Mouse (Mus musculus) right cerebral cortex, postnatal 36 days (tissue): ENCODE measurements around the gene Npb.
"Not testable (repeated sequence)": the region's sequence is repeated elsewhere in the genome, so short reads cannot be mapped to it uniquely, and the experiment has no call there.

Source experiments
- DNase-seq, 2 experiments: peaks; one replicate each; pipeline ENCODE4 v3.0.0; 2022; ENCODE audit warnings: low spot score in 2 of 2, mixed read lengths in 1 of 2

Gene Npb

DNA sequence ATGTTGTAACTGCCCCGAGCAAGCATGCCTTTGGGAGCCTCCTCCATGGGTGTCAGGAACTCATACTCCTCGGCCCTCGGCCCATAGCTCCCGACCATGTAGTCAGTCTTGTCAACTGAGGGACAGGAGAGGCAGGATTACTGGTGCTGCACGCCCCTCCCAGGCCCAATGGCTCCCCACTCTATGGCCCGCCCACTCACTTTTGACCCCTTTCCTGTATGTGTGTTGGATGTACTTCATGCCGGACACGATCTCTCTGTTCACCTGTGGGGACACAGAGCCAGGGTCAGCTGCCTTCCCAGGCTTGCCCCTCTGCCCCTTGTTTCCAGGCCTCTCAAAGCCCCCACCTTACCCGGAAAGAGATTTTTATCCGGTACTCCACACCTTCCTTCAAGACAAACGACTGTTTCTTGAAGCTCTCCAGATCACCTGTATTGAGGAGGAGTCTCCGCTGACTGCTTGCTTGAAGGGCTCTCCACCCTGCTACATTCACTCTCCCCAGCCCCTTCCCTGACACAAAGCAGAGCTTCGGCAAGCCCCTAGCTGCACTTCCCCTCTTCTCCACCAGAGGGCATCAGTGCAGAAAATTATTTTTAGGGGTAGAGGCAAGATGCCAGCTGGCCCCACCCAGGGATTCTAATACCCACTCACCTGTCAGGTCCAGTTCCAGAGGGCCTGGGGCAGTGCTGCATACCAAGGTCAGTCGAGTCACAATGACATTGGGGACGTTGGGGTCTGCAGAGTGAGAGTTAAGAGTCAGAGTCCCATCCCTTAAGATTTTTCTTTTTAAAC, 28.8 kb upstream of the Npb start:
- DNase-seq = no peak

DNA sequence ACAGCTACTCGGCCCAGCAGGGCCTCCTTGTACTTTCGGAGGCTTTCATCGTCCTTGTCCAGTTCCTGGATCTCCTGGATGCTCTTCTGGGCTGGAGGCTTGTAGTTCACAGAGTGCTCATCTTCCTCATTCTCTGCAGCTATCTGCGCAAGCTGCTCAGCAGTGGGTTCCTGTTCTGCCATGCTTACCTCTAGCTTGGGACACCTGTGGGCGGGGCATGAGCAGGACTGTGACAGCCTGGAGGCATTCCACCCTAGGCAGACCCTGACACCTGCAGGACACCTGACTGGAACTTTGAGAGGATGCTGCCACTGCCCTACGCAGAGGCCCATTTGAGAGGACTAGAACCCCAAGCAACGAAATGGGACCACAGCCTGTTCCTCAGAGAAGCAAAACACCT, 28.1 kb upstream of the Npb start:
- DNase-seq = peak in 1 of 2 experiments; percentile 4

DNA sequence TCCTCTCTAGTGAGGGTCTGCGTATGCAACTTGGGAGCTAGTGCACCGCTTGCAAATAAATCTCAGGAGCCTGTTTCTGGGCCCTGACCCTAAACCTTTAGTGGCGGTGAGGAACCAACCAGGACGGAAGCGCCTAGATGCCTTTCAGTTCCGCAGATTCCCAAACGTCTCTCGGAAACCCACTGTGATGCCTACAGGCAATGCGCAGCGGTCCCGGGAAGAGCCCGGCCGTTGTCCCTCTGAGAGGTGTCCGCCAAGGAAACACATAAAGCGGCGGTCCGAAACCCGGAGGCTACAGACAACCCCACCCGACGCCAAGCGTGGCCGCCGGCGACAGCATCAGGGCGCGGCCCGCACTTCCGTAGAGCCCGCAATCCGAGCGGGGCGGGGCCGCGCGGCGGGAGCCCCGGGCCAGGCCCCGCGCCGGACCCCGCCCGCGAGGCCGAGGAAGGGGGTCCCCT, 27.4 kb upstream of the Npb start:
- DNase-seq = peak in 1 of 2 experiments; percentile 17

DNA sequence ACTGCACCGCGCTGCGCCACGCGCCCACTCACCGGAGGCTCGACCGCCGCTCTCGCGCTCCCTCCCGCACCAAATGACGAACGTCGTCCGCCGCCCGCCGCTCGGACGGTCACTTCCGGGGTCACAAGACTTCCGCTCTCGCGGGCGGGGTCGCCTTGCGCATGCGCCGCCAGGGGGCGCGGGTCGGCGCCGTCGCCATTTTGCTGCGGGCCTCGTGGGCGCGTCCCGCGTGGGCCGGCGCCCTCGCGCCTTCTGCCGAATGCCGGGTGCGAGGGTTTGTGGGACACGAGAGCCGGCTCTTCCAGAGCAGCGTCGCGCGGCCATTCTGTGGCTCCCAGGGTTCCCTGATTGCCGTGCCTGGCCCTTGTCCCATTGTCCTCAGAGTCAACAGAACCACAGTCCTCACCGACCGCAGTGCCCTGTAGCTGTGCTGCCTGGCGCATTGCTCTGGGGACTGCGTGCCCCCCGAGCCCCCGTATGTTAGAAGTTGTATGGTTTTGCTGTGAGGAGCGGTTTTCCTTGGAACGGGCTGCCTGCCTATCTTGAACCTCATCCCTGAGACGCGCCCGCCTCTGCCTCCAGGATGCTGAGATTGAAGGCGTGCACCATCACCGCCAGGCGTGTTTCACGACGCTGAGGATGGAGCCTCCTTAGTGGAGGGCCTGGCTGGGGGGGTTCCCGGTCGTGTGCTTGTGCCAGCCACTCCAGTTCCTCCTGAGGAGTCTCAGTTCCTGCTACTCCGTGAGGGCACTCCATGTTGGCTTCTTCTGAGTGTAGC, 26.6 kb upstream of the Npb start, which contains the start of gene Arhgdia:
Gene Arhgdia (minus strand): TSS at position 135 of the 778 bp plus-strand sequence.
- DNase-seq = peak; percentile 78 to 84

DNA sequence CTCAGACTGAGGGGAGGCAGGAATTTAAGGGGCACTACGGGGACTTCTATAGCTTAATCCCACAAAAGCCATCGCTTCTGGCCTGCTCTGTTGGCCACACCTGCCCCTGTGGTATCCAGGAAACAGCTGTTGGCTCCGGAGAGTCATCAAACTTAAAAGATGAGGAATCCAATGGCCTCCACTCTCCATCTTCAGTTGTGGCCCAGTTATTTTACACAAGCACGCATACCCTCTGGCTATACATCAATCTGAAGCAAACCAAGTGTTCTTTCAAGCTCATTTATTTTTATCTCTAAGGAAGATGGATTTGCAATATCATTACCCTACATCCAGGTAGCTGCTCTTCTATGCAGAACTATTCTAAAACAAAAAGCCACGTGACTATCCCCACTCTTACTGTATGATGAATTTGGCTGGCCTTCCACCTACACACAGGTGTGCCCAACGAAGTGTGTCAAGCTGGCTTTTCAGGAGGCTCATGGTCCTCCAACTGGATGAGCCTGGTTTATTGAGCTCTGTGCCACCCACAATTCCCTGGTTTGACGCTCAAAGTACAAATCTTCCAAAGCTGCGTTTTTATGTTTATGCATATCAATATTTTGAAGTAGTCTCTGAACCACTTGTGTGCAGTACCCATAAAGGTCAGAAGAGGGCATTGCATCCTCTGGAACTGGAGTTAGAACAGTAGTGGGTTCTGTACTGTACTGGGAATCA, 25.9 kb upstream of the Npb start:
- no peak for DNase-seq

DNA sequence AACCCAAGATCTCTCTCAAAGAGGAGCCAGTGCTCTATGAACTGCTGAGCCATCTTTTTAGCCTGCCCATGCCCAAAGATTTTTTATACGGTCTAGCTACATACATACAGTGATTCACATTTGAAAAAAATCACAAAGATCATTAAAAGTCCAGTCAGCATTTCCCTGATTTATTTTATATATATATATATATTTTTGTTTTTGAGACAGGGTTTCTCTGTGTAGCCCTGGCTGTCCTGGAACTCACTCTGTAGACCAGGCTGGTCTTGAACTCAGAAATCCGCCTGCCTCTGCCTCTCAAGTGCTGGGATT, 25.3 kb upstream of the Npb start:
- not testable (repeated sequence) for DNase-seq

DNA sequence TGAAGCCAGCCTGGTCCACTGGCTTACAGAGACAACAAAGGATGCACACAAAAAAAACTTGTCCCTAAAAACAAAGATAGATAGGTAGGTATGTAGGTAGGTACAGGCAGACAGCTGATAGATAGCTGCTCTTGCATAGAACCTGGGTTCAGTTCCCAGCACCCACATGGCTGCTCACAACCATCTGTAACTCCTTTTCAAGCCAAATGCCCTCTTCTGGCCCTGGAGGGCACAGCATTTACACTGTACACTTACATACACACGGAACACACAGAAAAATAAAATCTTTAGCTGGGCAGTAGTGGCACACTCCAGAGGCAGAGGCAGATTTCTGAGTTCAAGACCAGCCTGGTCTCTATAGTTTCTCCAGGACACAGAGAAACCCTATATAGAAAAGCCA, 24.3 kb upstream of the Npb start:
- DNase-seq = no peak

DNA sequence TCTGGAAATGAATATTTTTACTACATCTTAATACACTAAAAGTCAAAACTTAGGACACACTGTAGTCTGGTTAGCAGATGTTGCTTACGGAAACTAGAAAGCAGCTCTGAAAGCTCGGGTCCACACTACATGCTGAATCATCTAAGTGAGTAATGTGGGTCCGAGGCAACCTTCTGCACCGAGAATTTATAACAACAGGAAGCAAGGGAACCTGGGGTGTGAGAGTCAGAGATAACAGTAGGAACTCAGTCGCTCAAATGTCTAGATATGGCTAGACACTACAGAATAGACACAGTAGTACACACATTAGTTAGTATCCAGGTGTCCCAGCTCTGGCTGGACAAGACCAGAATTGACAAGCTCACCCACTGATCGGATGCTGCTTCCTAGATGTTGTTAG, 19.7 kb upstream of the Npb start:
- DNase-seq = no peak

DNA sequence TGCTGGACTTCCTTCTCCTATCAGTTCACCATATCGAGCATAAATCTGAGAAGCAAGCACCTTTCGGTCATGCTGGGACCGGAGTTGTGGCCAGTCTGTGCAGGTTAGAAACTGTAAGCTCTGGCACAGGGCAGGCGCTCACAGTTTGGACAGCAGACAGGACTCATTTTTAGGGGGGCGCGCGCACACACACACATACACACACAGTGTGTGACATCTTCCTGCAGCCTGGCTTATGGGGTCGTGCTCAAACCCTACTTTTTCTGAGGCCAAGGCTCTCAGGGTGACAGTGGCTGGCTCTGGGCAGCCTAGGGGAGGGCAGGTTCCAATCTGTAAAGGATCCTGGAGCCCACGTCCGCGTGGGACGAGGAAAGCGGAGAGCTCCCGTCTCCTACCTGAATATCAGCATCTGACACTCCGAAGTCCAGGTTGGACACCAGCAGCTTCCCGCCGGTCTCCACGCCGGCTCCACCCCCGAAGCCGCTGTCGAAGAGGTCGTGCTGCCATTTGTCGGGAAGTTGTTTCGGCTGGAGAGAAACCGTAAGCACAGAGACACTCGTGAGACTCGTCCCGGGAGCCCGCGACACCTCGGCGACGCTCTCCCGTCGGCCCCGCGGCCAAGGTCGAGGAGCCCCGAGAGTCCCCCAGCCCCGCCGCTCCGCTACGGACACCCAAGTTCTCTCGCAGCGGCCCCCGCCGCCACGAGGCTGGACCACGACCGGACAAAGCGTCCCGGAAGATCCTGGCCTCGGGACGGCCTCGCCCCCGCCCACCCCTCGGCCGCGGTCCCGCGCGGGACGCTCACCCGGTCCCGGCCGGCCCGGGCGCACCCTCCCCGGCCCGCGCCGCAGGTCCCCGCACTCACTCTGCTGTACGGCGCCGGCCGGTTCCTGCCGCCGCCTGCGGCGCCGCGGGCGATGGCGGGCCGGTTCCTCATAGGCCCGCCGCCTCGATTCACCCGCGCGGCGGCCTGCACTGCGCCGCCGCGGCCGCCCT, 10.7 kb upstream of the Npb start:
- DNase-seq = no peak

DNA sequence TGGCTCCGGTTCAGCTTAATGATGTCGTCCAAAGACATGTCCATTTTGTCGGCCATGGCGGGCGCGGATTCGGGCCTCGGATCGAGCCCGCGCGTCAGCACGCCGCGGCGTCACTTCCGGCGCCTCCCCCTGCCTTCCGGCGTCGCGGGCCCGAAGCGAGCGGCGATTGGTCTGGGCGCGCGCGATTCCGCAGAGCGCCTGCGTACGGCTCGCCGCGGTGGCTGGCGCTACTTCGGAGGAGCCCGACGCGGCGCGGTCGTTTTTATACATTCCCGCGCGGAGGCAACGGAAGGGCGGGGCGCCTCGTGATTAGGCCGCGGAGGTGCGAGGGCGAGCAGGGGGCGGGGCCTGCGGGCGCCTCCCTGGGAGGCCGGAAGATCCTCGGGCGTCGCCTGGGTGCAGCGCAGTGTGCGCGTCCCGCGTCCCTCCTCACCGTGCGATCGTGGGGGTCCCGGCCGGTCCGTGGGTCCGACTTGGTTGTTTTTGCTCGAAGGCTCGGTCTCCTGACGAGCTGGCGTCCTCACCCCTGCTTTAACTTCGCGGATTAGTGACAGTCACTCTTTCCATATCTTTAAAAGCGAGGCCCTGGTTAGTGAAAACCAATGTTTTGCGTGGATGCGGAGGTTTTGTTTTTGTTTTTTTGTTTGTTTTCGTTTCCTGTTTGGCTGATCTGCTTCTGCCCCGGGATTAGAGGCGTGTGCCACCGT, 9.8 kb upstream of the Npb start, which contains the start of the genes Alyref and Anapc11:
Gene Alyref (minus strand): TSS at position 83 of the 707 bp plus-strand sequence.
Gene Anapc11 (plus strand): TSS at position 139 of the 707 bp plus-strand sequence.
- peak; percentile 90 to 92 for DNase-seq

DNA sequence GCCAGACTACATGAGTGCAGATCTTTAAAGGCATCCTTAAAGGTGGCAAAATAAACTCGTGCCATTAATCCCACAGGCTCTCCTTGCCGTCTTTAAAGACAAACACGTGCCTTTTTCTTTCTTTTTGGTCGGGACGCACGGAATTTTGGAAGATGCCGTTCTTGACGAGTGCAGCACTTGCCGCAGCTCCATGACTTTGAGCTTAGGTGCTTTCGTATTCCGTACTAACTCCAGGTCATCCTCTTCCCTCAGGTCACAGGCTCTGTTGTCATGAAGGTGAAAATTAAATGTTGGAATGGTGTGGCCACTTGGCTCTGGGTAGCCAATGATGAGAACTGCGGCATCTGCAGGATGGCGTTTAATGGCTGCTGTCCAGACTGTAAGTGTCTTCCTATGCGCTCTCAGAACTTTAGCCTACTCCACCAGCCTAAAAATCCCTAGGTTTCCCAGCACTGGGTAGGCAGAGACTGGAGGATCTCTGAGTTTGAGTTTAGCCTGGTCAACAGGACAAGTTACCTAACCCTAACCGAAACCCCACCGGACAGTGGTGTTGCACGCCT, 9.2 kb upstream of the Npb start:
- no peak for DNase-seq

DNA sequence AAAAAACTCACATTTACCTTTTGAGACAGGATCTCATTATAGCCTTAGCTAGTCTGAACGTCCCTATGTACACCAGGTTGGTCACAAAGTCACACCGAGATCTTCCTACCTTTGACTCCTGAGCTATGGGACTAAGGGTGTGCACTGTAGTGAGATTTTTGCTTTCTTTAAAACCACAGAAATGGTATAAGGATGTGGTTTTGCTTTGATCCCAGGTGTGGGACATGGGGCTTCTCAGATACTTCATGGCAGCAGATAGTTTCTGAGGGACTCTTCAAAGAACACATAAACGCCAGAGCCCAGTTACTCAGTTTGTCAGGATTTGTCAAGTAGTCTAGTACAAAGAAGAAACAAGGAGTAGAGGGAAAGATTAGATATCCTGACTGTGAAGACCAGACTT, 7.6 kb upstream of the Npb start:
- no peak for DNase-seq

DNA sequence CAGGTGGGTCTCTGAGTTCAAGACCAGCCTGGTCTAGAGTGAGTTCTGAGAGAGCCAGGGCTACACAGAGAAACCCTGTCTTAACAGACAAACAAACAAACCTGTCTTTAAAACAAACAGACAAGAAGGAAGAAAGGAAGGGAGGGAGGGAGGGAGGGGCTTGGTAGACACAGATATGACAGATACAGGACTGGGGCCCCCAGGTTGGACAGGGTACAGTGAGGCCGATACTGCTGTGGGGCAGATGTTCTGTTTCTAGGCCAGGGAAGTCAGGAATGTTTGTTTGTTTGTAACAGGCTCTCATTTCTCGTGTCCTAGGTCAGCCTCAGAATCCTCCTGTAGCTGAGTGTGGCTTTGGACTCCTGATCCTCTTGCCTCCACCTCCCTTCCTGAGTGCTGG, 4.7 kb upstream of the Npb start:
- DNase-seq = no peak

DNA sequence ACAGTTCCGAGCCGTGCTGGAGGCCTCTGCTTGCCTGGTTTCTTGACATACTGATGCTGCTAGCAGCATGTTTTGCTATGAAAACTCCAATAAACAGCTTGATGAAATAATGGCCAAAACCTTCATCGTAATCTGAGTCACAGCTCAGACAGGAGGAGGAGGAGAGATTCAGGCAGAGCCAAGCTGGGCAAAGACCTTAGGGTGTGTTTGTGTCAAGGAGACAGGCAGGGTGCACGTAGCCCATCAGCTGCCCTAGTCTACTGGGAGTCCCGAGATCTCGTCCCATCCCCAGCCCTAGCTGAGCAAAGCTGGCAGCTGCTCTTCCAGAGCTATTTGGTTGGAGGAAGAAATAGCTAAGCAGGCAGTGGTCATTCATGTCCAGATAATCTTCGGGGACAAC, 2.6 kb upstream of the Npb start:
- DNase-seq = no peak

DNA sequence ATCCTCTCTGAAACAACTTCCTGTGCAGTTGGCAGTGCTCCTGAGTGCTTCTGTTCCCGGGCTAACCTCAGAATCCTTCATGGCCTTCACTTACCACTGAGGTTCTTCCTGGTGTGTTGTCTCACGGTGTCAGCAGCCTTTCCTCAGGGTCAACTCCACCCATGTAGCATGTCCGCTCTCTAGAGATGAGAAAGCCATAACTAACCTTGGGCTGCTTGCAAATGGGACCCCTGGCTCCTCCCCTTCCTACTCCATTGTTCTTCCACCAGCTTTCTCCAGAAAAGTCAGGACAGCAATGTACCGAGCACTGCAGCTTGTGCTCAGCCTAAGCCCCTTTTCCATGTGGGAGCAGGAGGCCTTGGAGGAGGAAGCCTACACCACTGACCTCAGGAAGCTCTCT, 1.5 kb upstream of the Npb start:
- DNase-seq = no peak

DNA sequence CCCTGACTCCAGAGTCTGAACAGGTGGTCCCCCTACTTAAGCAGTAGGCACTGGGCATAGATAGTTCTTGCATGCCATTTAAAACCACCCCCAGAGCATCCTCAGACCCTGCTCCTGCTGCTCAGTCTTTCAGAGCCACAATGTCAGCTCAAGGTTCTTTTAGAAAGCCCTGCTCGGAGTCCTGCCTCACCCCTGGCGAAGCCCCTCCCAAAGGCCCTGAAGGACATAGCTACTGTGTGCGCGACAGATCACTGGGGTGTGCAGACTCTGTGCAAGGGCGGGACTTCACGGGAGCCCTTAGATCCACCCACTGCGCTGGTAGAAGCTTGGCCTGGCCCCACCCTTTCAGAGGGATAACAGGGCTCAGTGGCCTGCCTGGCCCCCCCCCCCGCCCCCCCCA, 973 bp downstream of the Npb start:
- no peak for DNase-seq

DNA sequence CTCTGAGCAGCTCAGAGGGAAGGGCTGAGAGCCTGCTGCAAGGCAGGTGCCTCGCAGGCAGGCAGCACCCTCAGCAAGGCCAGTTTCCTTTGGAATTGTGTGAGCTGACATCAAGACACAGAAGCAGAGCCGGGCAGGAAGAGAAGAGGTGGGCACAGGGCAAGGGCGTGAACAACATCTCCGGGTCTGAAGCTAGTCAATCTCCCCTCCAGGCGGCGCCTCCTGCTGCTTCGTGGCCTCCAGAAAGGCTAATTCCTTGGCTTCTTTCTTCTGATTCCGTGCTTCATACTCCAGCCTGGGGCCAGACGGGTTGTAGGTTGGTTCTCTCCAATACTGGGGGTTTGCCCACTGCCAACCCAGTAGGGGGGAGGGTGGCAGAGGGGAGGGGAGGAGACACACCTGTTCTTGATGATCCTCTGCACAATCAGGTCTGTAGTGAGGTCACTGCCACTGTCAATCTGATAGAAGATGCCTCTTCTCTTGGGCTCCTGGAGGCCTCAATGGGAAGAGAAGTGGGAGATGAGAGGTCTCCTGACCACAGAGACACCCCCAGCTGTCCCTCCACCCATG, 2.3 kb downstream of the Npb start:
- no peak for DNase-seq

DNA sequence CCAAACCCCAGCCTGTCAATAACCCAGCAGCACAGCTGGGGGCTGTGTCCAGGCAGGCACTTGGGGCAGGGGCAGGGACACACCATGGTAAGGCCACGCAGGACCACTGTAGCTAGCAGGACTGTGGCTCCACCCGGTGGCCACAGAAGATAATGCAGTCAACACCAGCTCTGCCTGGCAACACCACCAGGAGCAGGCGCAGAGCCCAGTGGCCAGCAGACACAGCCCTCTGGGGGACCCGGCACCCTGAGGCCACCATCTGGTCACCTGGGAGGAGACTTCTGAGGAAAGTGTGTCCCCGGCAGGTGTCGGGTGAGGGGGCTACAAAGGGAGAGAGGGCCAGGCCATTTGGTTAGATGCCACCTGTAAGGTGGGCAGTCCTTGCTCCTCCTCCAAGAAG, 4.5 kb downstream of the Npb start:
- DNase-seq = no peak

DNA sequence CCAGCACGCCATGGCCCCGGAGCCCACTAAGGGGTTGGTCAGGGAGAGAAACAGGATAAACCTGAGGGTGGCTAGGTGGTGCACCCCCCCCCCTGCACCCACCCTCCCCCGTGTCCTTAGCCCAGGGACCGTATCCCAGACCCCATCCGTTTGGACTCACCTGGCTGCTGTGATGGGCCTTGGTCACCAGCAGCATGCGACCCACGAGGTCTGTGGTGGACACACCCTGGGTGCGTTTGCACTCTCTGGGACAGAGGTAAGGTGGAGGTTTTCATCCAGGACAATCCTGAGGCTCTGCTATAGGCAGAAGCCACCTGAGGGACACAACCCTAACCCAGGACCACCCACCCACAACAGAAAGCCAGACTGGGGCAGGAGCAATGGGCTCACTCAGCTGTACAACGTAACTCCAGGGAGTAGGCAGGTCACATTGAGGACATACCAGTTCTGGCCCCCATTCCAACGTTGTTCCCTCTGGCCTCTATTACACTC, 5.2 kb downstream of the Npb start:
- no peak for DNase-seq

DNA sequence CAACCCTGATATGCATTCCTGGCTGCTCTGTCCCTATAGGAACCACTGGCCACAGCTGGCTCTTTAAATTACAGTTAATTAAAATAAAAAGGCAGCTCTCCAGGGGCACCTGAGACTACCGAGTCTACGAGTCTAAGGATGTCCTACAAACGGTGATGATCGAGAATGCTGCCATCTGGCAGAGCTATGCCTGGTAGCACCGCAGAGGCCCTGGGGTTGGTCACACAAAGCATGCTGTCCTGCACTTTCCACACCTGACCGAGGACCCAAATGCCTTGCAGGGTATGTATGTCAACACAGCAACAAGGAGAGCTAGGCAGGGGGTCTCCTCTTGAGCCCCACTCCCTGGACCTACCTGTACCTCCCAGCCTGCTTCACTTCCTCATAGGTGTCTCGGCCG, 5.7 kb downstream of the Npb start:
- DNase-seq = no peak
